Mouse (Mus musculus) thymus, postnatal 4 days (tissue): ENCODE measurements around the gene 1810046K07Rik.

Experiments used
- DNase-seq: peaks from one replicate; pipeline ENCODE4 v3.0.0; 2021

The 1810046K07Rik gene

DNA sequence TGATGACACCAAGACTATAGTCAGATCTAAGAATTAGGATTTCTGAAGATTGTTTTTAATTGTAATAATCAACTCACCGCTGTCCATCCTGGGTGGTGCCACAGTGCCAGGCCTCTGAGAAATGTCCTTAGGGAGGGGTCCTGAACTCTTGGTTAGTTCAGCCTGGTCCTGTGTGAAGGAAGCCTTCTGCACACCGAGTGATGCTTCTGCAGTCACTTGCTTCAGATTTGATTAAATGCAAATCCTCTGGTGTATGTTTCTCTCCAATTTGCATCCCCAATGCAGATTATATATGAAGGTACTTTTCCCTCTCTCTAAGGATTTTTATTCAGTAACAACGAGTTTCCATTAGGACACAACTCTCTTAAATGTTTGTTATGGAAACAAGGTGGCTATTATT, at the start of gene 1810046K07Rik:
Gene 1810046K07Rik (minus strand): TSS at position 187 of the 400 bp plus-strand sequence.
- DNase-seq = no peak

DNA sequence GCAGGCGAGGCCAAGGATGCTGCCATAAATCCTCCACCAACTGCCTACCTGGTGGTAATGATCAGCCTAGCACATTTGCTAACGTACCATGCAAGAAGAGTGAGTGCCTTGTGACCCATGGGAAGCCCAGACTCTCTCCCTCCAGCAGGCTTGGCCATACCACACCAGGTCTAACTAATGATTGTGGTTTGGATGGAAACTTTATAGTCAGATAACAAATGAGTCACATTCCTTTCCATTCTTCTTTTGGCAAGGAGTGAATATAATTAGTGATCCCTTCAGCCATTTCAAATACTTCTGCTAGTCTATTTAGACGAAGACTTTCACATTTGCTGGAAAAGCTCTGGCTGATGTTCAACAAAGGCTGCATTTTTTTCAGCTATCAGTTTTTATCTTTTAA, 40.8 kb upstream of the 1810046K07Rik start:
- DNase-seq = no peak

DNA sequence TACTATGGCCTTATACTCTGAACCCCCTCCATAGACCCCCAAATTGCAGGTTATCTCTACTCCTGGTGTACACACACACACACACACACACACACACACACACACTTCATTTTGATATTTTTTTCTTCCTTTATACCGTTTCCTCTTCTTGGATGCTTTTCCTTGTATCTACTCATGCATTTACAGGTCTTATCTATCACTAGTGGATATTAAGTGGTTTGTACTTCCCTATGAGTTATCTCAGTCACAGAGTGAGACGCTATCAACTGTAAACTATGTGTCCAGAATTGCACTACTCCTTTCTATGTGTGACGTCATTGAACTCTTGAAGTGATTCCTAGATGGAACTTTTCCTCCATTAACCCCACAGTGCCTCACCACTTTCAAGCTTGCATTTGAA, 38.4 kb upstream of the 1810046K07Rik start:
- no peak for DNase-seq

DNA sequence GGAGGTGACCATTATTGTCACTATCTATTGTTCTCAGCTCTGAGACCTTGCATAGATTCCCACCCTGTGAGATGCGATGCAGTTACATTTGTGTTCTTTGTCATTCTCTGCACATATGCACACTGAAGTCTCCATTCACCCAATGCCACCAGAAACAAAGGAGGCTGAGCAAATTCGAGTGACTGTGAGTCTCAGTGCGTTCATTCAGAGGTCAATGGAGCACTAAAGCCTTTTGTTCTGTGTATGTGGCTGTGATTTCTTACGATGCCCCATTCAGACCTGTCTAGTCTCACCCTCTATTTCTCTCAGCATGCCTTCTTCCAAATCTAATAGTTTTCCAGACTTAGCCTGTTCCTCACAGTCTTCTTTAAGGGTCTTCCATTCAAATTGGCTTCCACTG, 35.3 kb upstream of the 1810046K07Rik start:
- no peak for DNase-seq

DNA sequence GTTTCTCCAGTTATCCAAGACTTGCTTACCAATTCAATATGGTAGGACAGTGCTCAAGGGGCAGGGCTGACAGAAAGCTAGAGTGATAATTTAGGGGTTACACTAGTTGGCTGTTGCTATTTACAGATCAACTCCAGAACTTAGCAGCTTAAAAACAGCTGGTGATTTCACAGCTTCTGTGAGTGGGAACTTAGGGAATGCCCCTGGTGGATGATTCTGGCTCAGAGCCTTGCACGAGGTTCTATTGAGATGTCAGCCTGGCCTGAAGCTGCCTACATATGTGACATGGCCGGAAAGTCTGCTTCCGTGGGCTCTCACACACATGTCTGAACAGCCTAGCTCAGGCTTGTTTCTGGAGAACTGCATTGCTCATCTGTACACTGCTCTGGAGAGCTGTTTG, 24.8 kb upstream of the 1810046K07Rik start:
- DNase-seq = no peak

DNA sequence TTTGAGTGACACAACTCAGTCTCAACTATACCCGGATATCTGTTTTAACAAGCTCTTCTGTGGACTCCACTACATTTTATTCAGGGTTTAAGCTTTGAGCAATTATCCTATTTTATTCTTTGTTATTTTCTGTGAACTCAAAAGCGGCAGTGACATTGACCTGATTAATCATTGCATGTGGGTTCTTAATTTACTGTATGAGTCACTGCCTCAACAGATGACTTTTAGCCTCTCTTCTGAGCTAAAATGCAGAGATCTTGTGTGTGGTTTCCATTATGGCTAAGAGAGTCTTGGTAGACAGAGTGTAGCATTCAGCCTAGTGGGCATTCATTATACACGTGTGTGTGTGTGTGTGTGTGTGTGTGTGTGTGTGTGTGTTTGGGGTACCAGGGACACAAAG, 24.2 kb upstream of the 1810046K07Rik start:
- DNase-seq = no peak

DNA sequence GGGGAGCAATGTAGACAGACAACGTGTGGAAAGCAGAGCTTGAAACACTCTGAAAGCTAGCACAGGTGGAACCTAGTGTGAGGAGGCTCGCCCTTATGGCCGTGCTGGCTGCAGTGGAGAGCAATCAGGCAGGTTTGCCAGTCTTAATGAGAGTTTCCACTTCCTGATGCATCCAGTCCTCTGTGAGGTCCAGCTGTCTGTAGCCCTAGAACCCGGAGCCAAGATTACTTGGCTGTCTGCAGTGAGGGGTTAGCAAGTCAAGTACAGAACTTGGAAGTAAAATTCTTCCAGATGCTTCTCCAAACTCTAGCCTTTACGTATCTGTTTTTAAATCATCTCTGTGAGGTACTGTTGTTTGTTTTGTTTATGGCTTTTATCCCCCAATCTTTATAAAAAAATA, 20.7 kb upstream of the 1810046K07Rik start:
- no peak for DNase-seq

DNA sequence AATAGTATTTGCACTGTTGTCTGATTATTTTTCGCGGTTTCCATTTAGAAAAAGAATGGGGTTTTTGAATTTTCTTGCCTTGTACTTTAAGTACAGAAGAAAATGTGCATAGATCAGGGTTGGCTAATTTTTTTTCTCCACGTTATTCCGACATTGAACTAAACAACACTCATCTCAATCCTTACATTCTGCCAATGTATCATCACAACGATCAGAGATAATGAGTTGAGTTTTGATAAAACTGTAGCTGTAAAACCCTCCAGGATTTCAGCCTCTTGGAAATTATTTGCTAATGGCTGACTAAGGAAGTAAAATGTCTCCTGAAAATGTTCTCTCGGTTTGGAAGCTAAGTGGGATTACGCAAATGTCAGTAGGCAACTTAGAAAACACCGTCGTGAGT, 17.1 kb upstream of the 1810046K07Rik start:
- DNase-seq = no peak

DNA sequence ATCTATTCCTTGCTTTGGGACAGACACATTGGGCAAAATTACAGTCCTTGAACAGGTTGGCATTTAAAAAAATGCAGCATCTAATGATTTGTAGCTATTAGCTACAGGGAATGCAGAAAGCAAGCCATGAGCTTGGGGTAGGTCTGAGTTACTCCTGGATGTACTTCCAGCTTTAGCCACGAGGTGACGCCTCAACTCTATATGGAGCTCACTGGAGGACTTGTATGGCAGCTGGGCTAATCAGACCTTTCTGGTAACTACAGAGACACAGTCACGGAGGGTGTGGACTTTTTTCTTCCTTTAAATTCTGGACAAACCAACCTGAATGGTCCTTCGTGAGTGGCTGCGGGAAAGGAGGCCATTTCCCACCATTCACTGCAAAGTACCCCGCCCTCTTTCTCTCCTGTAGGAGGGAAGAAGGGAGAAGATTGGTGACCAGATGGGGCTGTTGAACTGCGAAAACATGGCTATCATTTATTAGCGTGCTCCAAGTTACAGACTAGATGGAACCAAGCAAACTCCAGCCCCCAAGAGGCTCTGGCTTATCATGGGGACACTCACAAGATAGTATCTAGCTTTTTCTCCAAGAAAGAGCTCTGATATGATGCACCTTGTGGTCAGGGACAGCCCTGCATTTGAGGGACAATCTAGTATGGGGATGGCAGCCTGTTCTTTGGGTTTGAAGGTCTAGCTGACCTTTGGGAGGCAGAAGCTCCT, 6.7 kb upstream of the 1810046K07Rik start:
- DNase-seq = peak; percentile 91

DNA sequence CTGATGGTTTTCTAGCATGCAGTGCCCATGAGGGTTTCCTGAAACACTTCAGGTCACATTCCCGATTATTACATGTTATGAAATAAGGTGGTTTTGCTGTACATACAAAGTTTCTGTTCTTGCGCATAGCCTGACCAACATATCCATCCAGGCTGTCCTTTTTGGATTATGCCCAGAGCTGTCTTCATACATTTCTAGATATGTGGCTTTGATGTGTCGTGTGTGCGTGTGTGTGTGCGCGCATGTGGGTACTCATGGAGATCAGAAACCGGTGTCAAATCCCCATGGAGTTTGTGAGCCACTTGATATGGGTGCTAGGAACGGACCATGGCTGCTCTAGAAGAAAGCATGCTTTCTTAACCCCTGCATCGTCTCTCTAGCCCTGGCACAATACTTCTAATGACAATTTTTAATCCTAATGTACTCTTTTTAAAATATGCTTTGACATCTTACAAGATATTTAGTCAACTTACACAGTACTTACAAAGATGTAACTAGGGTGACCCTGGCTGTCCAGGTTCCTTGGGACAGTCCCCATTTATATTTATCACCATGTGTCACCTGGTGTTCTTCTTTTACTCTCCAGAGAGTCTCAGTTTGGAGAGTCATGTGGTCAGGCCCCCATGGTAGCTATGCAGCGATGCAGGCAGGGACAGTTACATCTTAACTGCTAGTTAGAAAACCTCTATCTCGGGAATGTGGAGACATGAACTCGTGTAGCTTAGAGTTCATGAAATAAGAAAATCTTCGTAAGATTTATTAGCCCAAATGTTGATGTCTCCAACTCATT, 2.9 kb upstream of the 1810046K07Rik start:
- no peak for DNase-seq

DNA sequence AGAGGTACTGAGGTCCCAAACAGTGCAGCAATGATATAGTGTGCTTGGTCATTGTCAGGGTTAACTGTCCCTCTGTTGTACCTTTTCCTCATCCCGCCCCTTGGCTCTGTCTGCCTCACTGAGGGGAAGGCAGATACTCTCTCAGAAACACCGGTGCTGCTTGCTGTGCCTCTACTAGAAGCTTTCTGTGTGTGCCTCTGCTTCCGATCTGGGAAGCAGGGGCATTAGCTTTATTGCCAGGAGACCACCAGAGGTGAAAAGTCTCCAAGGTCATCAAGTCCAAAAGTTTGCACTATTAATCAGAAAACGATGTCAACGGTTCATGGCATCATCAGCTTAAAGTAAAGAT, 1.2 kb downstream of the 1810046K07Rik start:
- no peak for DNase-seq

DNA sequence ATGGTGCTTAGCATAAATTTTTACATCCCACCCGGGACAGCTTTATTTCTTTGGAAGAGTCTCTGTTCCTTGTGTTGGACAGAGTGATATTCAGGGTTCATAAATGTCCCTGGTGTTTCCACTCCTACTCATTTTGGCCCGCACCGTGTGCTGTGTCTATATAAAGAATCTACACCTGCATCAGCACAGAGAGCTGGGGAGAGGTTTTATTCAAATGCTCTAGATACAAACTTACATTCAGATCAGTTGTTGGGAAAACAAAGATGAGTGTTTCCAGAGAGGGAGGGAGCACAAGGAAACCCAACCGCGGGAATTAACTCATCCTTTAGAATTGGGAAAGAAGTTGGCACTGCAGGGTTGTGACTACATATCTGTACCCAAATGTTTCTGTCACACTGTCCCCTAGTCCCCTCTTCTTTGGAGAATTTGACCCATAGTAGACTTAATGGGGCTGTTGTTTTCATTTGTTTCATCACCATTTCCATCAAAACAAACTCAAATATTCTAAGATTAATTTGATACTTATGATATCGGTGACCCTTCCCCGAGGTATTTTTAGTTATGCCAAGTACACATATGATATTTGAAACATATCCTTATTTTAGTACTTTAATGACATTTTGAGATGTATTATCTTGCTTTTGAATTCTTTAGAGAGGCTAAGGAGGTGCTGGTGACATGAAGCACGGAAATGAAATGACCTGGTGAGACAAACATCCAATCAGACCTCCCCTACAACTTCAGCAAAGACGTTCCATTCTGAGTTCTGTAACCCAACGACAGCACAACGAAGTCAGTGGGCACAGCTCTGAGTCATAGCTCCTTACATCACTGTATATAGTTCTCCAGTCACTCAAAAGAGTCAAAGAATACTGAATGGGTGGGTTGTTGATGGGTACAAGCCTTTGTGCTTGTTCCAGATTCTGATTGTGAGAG, 1.8 kb downstream of the 1810046K07Rik start:
- no peak for DNase-seq

DNA sequence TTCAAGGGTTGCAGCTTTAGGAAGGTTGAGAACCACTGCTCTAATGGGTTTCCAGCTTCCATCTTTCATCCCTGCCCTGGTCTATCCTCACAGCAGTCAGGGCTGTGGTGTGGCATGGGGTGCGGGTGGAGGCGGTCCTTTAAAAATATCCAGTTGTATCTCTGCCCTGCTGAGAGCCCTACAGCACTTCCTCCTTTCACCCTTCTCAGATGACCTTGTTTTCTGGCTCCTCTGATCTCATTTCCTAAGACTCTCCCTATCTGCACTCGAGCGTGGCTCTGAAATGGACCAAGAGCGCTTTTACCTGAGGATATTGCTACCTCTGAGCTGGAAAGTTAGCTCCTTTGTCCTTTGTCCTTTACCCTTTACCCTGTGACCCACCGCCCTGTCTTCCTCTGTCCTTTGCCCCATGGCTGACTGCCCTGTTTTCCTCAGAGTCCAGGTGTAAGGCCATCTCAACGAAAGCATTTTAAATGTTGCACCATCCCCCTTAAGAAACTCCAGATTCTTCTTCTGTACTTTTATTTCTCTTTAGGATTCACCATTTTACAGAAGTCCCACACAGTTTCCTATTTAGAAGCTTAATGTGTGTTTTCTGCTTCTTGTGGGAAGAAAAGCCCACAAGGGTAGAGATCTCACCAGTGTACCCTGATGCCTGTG, 4.2 kb downstream of the 1810046K07Rik start:
- DNase-seq = no peak

DNA sequence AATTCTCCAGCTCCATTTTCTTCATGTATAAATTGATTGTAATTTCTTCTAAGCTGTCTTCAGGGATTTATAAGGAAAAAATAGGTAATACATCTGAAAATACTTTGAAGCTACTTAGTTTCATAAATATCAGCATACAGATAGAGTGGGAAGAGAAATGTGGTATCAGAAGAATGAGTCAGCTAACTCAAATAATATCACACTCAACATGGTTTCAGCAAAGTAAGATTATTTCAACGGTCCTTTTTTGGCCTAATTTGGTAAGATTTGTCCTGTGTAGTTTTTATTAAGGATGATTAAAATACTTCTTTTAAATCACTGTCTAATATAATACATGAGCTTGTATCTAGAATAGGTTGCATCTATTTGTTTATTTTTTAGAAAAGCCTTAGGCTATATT, 8.6 kb downstream of the 1810046K07Rik start:
- DNase-seq = no peak

DNA sequence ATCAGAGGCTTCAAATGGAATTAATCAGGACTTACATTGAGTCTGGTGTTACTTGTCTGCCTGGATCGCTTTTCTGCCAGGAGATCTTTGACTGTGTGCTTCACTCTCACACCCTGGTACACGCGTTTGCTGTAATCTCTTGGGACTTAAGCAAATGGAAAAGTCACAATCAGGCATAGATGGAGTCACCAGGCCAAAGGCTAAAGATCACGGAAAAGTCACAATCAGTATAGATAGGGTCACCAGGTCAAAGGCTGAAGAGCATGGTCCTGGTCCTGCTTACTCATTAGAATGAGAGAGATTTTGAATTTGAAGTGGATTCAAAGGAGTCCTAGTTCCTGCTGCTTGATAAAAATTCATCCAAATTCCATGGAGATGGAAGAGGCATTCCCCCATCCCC, 10.5 kb downstream of the 1810046K07Rik start:
- DNase-seq = no peak

DNA sequence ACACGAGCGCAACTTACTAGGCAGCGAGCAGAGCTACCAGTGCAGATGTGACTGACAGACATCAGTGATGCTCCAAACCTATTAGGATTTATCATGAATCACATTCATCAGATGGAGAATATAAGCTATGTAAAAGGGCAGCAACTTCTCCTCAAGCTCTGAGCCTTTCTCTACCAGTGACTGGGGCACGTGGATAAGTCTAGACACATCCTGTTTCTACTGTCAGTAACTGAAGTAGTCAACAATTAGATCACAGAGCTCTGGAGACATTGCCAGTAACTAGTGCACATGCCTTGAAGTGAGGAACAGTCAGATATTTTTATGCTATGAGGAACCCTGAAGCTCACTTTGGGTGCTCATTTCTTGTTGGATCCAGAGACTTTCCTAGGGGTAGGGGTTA, 11.4 kb downstream of the 1810046K07Rik start:
- DNase-seq = no peak

DNA sequence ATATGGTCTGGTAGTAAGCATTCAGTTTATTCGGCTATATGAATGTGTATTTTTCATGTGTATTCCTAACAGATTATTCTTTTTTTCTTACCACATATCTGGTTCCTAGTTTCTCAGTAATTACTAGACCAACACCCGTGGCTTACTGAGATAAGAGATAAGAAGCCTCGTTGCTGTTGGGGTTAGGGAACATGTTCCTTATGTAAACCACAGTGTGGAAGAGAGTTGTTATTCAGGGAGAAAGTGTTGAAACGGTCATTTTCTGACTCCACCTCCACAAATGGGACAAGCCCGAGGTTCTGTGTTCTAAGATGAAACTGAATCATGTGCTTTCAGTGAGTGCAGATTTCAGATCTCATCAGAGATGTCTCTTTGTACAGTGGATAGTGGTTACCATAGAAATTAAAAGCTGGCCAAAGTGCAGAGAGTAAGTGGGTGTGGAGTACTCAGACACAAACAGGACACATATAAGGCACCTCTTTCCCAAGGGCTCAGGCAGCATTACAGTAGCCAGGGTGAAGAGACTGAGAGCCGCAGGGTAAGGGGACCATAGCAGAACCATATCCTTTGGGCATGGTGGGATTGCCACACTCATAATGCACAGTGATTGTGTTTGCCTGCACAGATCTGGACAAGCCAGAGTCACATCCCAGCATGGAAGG, 13.2 kb downstream of the 1810046K07Rik start:
- DNase-seq = no peak

DNA sequence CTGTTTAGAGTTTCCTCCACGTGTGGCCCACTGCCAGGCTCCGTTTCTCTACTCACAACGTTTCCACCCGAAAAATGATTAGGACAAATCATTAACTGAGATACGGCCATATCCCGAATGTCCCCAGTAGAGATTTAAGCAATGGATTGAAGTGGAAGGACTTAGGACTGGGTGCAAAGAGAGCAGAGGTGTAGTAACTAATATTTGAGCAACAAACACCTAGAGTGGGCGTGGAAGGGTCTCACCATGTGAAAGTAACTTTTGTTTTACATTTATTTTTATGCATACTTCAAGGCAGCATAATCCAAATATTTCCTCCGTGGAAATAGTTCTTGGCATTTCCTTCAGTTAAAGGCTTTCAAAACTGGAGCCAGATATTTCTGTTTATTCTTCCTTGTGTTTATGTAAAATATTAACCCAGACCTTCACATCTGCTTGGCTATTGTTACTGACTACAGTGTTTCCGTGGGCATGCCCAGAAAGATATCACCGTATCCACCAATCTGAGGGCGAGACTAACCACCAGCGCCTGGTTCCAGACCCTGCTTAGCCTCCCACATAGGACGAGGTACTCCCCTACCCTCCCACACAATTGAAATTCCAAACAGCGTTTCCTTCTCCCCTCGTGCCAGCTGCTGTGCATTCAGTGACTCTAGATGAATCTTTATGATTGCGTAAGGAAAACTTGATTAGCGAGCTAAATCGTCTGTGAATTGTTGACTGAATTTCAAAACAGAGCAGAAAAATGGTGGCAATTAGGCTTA, 16.0 kb downstream of the 1810046K07Rik start:
- no peak for DNase-seq

DNA sequence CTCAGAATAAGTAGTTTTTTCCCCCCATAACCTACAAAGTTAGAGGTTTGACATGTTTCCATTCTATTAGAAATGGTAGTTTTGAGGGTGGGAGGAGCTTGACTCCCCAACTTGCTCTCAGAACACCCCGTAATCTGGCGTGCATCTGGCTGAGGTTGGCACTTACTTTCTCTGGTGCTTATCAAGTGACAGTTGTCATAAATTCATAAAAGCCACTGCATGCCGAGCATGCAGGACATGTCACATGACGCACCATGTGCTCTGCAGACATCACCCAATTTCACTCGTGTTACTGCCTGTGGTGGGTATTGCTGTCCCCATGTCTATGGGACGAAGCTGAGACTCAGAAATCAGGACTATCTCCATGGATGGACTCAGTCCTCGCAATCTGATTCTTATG, 18.2 kb downstream of the 1810046K07Rik start:
- no peak for DNase-seq

DNA sequence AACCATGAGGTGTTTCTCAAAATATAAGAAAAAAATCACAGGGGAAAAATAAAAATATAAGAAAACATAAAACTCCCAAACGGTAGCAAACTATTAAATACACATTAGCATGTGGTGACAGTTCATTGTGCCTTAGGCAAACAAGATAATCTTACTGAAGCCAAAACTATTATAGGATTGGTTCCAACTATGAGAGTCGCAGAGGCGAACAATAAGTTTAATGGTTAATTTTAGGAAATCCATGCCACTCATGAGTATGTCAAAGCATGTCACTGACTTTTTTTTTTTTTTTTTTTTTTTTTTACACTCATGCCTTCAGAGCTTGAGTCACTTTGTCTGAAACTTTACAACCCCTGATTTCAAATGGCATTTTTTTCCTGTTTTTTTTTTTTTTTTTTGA, 22.4 kb downstream of the 1810046K07Rik start:
- no peak for DNase-seq

DNA sequence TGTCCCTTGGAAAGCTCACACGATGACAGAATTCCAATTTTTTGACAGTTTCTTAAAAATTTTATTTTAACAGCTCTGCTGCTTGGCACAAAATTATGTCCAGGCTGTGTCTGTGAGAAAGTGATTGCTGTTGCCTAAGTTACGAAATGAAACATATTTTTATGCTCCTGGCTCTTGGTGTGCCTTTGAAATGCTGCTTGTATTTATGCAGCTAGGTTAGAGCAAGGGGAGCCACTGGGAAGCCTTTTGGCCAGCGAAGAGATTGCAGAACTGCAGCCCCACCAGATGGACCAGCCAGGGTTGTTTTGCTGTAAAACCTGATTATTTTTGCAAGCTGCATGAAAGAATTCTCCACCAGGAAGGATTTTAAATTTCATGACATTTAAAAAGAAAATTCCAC, 23.6 kb downstream of the 1810046K07Rik start:
- no peak for DNase-seq

DNA sequence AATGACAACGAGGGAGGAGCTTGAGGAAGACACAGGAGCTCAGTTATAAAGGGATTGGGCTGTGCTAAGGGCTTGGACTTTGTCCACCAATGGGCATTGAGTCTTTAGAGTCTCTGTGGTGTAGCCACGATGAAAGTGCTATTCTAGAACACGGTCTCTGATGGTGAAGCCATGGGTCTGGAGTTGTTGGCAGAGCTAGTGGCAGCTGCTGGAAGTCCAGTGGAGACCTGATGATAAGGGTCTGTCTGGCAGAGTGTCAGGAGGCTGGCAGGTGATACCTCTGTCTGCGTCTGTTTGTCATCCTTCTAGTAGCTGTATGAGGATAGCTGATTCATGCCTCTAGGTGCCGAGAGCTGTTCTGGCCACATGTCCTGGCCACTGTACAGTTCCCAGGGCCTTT, 24.7 kb downstream of the 1810046K07Rik start:
- DNase-seq = no peak
